Mouse (Mus musculus) midbrain, embryonic 16.5 days (tissue): ENCODE data around the gene Ppat. TPM values are rescaled to one million over a fixed set of nuclear protein-coding genes. Genes with fewer than 3 reads are reported as not detected.

Experiments
- ATAC-seq: fragments of 200-750 bp; cut with Nextera tagmentation; 2 replicates; pipeline ENCODE4 v1.8.0; 2017; ENCODE audit warnings: moderate TSS enrichment
- H3K27ac ChIP-seq: fragments of 300-500 bp; sonication (generic); 2 replicates; pipeline ENCODE4 v1.5.1; 2014; ENCODE audit warnings: mild to moderate bottlenecking, low read length, mixed read lengths
- H3K27me3 ChIP-seq: fragments of 300-500 bp; sonication (generic); 2 replicates; pipeline ENCODE4 v1.6.1; 2014; ENCODE audit warnings: low read depth, low read length, mixed read lengths; ENCODE audit not compliant: control insufficient read depth, insufficient read depth
- H3K36me3 ChIP-seq: fragments of 300-500 bp; sonication (generic); 2 replicates; pipeline ENCODE4 v1.6.1; 2014; ENCODE audit warnings: mild to moderate bottlenecking, low read length, moderate library complexity, mixed read lengths; ENCODE audit not compliant: control insufficient read depth, insufficient read depth
- H3K4me1 ChIP-seq: fragments of 300-500 bp; sonication (generic); 2 replicates; pipeline ENCODE4 v1.6.1; 2014; ENCODE audit warnings: mild to moderate bottlenecking, low read length, mixed read lengths; ENCODE audit not compliant: control insufficient read depth, insufficient read depth
- H3K4me2 ChIP-seq: fragments of 300-500 bp; sonication (generic); 2 replicates; pipeline ENCODE4 v1.6.1; 2014; ENCODE audit warnings: mild to moderate bottlenecking, low read length, mixed read lengths
- H3K4me3 ChIP-seq: fragments of 300-500 bp; sonication (generic); 2 replicates; pipeline ENCODE4 v1.5.1; 2014; ENCODE audit warnings: low read depth, mild to moderate bottlenecking, low read length, moderate library complexity, mixed read lengths
- H3K9ac ChIP-seq: fragments of 300-500 bp; sonication (generic); 2 replicates; pipeline ENCODE4 v1.6.1; 2014; ENCODE audit warnings: low read depth, low read length, mixed read lengths
- H3K9me3 ChIP-seq: fragments of 300-500 bp; sonication (generic); replicated peaks from 2 replicates; pipeline ENCODE4 v1.6.1; 2014; ENCODE audit warnings: mild to moderate bottlenecking, low read length, mixed read lengths; ENCODE audit not compliant: control insufficient read depth, poor library complexity, severe bottlenecking
- WGBS: fragments of 180-500 bp; shearing (Covaris S2); extraction: QIAGEN DNeasy Blood & Tissue Kit; methylation state at CpG from one replicate; pipeline ENCODE4 v1.1.7; 2014; 5-methylcytosine and 5-hydroxymethylcytosine counted together
- polyA plus RNA-seq: library from polyadenylated mRNA; unstranded; fragments of >200 nt; fragmentation: Nextera tagmentation; extraction: Ambion mirVana; gene quantifications from 2 replicates; pipeline ENCODE4 v1.2.1, GENCODE M21; 2015

The Ppat gene
- polyA plus RNA-seq, 1 experiment from 2014 or later, result 9.7 TPM

- Histone ChIP-seq H3K9ac (no peak overlapping the region), H3K4me2 (no peak overlapping the region), H3K4me1 (peaks cover 19% of the 10 kb centered on the region), H3K27ac (no peak overlapping the region), H3K4me3 (no peak overlapping the region), H3K36me3 (peaks cover 22% of the 10 kb centered on the region), H3K27me3 (no peaks in the 10 kb centered on the region), H3K9me3 (no peaks in the 10 kb centered on the region)
- no peak for ATAC-seq
- WGBS, result 82% methylated on average over 3 of the region's 3 CpGs
Measured at GRCm38 (mm10) chr5:76953794-76954193, 2.4 kb upstream of the Ppat start.

DNA sequence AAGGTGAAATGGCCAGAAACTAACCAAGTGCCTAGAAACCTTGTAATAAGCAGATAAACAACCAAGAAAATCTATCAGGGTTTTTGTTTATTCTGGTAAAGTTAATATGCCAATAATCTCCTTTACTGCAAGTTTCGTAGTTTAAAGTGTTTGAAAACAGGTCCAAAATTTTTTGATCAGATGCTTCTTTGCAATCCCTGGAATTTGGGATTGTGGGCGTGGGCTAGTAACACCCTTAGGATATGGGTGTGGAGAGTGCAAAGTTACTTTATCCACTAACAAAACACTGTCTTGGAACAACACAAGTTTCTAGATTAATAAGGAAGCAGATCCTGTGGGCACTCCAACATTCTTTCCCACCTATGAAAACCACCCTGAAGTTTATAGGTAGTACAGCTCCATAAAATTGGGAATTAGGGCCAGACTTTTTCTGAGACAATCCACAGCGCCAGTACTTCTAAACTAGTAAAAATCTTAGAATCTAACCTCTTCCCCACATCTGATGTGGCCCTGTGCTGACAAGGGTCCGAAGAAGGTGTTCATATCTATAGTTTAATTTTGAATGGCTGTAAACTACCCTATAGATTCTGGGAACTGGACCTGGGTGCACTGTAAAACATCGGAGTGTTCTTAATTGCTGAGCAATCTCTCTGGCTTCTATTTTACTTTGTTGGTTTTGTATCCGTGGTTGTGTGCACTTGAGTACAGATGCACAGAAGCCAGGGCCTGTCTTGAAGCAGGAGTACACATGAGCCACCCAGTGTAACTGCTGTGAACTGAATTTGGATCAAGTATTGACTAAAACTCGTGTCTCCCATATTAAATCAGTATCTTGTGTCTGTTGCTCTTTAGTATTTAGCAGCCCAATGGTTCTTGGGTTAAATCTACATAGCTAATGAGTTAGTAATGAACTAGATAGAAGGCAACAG lies 998 bp upstream of the Ppat start:
- peak overlapping the region; percentile 86 for H3K4me2 ChIP-seq
- H3K36me3 ChIP-seq, result peaks cover 8% of the 10 kb centered on the region; the same call in 1 of the 2 replicates
- 0 out of 2 replicates have a peak overlapping the region, but pooled peaks have one; percentile 81 for H3K27ac ChIP-seq
- no peaks in the 10 kb centered on the region for H3K27me3 ChIP-seq
- peaks cover 20% of the 10 kb centered on the region for H3K4me1 ChIP-seq
- H3K9ac ChIP-seq, result peak overlapping the region; percentile 63
- ATAC-seq, result no peak
- 18% methylated on average over 7 of the region's 7 CpGs for WGBS
- H3K9me3 ChIP-seq, result no peaks in the 10 kb centered on the region
- peak overlapping the region; percentile 63 for H3K4me3 ChIP-seq

DNA sequence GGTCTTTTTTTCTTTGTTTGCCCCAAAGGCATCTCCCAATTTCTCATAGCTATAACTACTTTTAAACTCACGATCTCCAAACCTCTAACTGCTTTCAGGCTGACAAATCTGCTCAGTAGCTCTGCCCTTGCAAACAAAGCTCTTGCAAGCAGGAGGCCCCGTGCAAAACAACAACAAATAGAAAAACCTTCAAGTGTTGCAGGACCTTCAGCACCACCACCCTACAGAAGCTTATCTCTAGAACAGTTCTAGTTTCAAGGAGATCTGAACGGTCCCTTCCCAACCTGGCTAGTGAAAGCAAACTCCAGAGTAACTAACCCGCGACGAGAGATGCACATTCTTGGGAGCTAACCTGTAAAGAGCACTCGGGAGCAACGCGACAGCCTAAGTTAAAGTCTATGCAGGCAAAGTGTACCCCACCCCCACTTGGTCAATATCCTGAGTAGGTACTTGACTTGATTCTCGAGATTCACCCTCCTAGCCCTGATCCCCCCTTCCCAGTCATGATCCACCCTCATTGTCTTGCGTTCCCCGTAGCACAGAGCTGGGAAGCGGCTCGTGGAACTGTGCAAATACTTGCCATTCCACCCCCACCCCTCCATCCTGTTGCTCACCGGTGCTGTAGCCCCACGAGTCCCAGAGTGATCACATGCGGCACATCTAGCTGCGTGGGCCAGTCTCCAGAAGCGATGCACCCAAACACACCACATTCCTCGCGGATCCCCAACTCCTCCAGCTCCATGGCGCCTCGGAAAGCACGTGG lies 854 bp downstream of the Ppat start:
- Histone ChIP-seq H3K36me3 (no peaks in the 10 kb centered on the region), H3K4me2 (peak overlapping the region; percentile 86), H3K9ac (peak overlapping the region; percentile 56), H3K4me3 (peak overlapping the region; percentile 63), H3K27me3 (no peaks in the 10 kb centered on the region), H3K4me1 (peaks cover 22% of the 10 kb centered on the region), H3K27ac (peak overlapping the region; percentile 48), H3K9me3 (no peaks in the 10 kb centered on the region)
- WGBS, result under 1% methylated on average over 24 of the region's 24 CpGs
- ATAC-seq, result no peak

- H3K4me3 ChIP-seq, result no peak overlapping the region
- ATAC-seq, result no peak
- no peaks in the 10 kb centered on the region for H3K36me3 ChIP-seq
- peaks cover 20% of the 10 kb centered on the region for H3K4me1 ChIP-seq
- 98% methylated on average over 4 of the region's 4 CpGs for WGBS
- no peaks in the 10 kb centered on the region for H3K27me3 ChIP-seq
- no peak overlapping the region for H3K9ac ChIP-seq
- no peak overlapping the region for H3K4me2 ChIP-seq
- no peak overlapping the region for H3K27ac ChIP-seq
- H3K9me3 ChIP-seq, result no peaks in the 10 kb centered on the region
Measured at GRCm38 (mm10) chr5:76947758-76948157, 3.6 kb downstream of the Ppat start.

GRCm38 (mm10) chr5:76947142-76947541 lies 4.2 kb downstream of the Ppat start:
- Histone ChIP-seq H3K36me3 (no peaks in the 10 kb centered on the region), H3K4me3 (no peak overlapping the region), H3K9me3 (no peaks in the 10 kb centered on the region), H3K9ac (no peak overlapping the region), H3K4me1 (peaks cover 14% of the 10 kb centered on the region), H3K27me3 (no peaks in the 10 kb centered on the region), H3K27ac (no peak overlapping the region), H3K4me2 (no peak overlapping the region)
- WGBS, result 92% methylated on average over 4 of the region's 4 CpGs
- no peak for ATAC-seq

DNA sequence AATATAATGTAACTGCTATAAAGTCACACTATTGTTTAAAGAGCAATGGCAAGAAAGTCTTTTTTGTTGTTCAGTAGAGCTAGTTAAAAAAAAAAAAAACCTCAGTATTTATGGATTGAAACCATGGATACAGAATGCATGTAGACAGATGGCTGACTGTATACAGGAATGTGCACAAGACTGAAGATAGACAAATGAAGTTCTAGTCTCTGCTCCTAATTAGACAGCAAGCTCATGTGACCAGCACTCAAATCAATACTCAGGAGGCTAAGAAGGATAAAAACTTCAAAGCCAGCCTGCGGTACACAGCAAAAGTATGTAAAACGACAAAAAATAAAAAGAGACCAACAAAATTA lies 5.7 kb downstream of the Ppat start:
- Histone ChIP-seq H3K27me3 (no peaks in the 10 kb centered on the region), H3K4me1 (peaks cover 12% of the 10 kb centered on the region), H3K36me3 (no peaks in the 10 kb centered on the region), H3K4me3 (no peak overlapping the region), H3K27ac (no peak overlapping the region), H3K4me2 (no peak overlapping the region), H3K9me3 (no peaks in the 10 kb centered on the region), H3K9ac (no peak overlapping the region)
- no peak for ATAC-seq
- WGBS, result 72% methylated on average over 2 of the region's 2 CpGs

DNA sequence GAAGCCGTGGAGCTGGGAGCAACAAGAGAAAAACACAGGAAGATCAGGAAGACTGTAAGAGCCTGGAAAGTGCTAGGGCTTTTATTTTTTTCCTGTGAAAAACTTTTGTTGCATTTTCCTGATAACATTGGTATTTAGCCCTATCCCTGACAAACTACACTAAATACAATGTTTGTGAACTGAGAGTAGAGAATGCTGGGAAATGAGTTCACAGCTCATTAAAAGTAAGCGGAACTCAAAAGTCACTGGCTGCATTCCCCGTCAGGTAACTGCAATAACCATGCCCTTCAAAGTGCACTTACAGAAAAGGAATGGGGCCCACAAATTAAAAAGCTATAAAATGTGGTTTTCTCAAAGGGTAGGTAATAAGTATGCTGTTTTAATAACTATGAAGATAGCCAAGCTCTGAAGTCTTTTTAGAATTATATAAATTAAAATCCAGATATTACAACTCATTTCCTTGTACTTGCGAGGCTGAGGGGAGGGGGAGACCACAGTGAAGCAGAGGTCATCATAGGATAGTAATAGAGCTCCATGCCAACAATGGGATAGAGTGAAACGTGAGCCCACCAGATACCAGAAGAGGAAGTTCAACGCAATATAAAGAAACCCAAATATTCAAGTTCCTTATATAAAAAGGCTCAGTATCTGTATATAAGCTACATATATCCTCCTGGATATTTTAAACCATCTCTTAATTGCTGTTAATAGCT lies 6.3 kb downstream of the Ppat start:
- Histone ChIP-seq H3K27ac (no peak overlapping the region), H3K9ac (no peak overlapping the region), H3K36me3 (no peaks in the 10 kb centered on the region), H3K27me3 (no peaks in the 10 kb centered on the region), H3K4me2 (no peak overlapping the region), H3K4me1 (peaks cover 8% of the 10 kb centered on the region), H3K9me3 (no peaks in the 10 kb centered on the region), H3K4me3 (no peak overlapping the region)
- ATAC-seq, result no peak
- WGBS, result 79% methylated on average over 6 of the region's 6 CpGs

DNA sequence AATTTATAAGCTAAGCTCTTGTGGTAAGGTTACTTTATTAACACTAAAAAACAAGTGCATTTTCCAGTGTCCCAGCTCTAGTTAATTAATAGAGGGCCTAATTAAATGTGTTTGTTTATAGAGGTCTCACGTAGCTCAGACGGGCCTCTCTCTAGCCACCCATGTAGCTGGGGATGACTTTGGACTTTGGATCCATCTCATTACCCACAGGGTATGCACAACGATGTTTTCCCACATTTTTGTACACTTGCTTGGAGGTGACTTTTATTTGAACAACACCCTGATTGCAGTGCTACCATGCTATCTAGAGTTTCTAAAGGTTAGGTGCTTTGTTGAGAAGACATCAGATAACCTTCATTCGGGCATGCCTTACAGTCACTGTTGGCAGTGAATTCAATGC lies 8.9 kb downstream of the Ppat start:
- no peak overlapping the region for H3K4me3 ChIP-seq
- ATAC-seq, result no peak
- H3K27me3 ChIP-seq, result no peaks in the 10 kb centered on the region
- no peak overlapping the region for H3K4me2 ChIP-seq
- H3K9me3 ChIP-seq, result no peaks in the 10 kb centered on the region
- H3K4me1 ChIP-seq, result 0 out of 2 replicates have a peak, but pooled peaks cover 2% of the 10 kb centered on the region
- H3K27ac ChIP-seq, result no peak overlapping the region
- H3K9ac ChIP-seq, result no peak overlapping the region
- whole genome bisulfite sequencing, result 96% methylated on average over 4 of the region's 4 CpGs
- H3K36me3 ChIP-seq, result no peaks in the 10 kb centered on the region
